Mouse (Mus musculus): ENCODE results near the gene Zbtb46. TPM values are rescaled to one million over a fixed set of nuclear protein-coding genes. Genes with fewer than 3 reads are reported as not detected.

Gene Zbtb46
- polyA plus RNA-seq, 1 experiment: 4.3 TPM

DNA sequence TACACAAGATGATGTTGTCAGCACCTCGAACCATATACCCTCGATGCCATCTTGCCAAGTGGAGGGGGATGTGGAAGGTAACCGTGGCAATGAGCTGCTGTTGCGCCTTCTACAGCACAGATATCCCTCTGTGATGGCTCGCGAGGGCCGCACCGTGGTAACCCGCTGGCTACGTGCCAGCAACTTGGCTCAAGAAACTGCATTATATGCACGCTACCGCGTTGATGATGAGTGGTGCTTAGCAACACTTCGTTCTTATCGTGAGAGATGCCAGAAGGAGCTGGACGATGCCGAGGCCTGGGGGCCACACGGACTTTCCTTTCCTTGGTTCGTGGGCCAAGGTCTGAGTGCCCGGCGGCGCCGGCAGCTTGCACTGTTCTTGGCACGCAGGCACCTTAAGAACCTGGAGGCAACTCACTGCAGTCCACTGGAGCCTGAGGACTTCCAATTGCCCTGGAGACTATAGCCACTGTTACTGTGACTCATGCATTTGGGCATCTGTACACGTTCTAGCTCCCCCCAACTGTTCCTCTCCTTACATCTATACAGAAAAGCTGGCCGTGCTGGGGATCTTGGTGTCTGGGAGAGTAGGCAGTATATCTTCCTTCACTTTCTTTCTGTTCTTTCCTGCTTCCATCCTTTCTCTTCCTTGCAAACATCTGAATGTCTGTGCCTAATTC is 35.2 kb upstream of the Zbtb46 start:
- Histone ChIP-seq H3K9ac (ENCODE audit: low read depth, poor library complexity, severe bottlenecking) (no peak overlapping the region), H3K9me3 (replicated peaks; ENCODE audit: control insufficient read depth, insufficient read depth, low read length, poor library complexity, severe bottlenecking) (no peaks in the 10 kb centered on the region), H3K4me3 (ENCODE audit: low read depth, low read length) (peak overlapping the region; percentile 27), H3K36me3 (ENCODE audit: control insufficient read depth, insufficient read depth, low read length, poor library complexity, severe bottlenecking) (peaks cover 2% of the 10 kb centered on the region; the same call in 1 of the 2 replicates), H3K27ac (ENCODE audit: insufficient read depth, low read length) (no peak overlapping the region), H3K4me1 (ENCODE audit: control insufficient read depth, insufficient read depth, low read length) (no peaks in the 10 kb centered on the region), H3K27me3 (ENCODE audit: control insufficient read depth, insufficient read depth, low read length, poor library complexity, severe bottlenecking) (no peaks in the 10 kb centered on the region)
- TF ChIP-seq POLR2A (IDR thresholded peaks at IDR 0.05; ENCODE audit: insufficient read depth, low read length) (no peak), CTCF (IDR thresholded peaks at IDR 0.05; ENCODE audit: low read depth, low read length) (no peak), EP300 (IDR thresholded peaks at IDR 0.05; ENCODE audit: insufficient read depth, low read depth, low read length) (no peak)

DNA sequence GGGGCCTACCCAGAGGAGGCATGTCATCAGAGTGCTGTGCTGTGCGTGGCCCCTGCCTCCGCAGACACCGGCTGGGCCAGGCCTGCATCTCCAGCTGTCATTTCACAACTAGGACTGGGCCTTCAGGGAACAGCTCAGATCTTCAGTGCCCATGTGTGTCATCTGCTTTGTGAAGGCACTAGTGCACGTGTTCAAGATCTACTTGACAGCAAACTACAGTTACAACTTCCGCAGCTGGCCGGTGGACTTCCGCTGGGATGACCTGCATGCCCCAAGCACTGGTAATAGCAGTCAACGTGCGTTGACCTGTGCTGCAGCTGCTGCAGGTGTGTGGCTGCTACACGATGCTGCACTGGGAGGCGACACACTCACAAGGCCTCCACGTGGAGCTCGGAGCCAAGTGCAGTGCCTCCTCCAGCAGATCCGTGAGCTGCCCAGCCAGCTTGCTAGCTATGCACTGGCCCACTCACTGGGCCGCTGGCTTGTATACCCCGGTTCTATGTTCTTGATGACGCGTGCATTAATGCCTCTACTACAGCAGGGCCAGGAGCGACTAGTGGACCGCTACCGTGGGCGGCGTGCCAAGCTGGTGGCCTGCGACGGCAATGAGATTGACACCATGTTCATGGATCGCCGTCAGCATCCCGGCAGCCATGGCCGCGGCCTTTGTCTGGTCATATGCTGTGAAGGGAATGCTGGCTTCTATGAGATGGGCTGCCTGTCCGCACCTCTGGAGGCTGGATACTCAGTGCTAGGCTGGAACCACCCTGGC is 34.1 kb upstream of the Zbtb46 start, which contains the start of gene Abhd16b:
Abhd16b (plus strand) TSS at position 51 of the 772 bp plus-strand sequence.
- Histone ChIP-seq H3K27ac (ENCODE audit: insufficient read depth, low read length) (no peak within 1 kb of the TSS), H3K4me3 (ENCODE audit: low read depth, low read length) (peak within 1 kb of the TSS; percentile 27), H3K9me3 (replicated peaks; ENCODE audit: control insufficient read depth, insufficient read depth, low read length, poor library complexity, severe bottlenecking) (no peaks in the 10 kb centered on the region), H3K4me1 (ENCODE audit: control insufficient read depth, insufficient read depth, low read length) (no peaks in the 10 kb centered on the region), H3K27me3 (ENCODE audit: control insufficient read depth, insufficient read depth, low read length, poor library complexity, severe bottlenecking) (no peaks in the 10 kb centered on the region), H3K36me3 (ENCODE audit: control insufficient read depth, insufficient read depth, low read length, poor library complexity, severe bottlenecking) (no peaks in the 10 kb centered on the region), H3K9ac (ENCODE audit: low read depth, poor library complexity, severe bottlenecking) (peak within 1 kb of the TSS; percentile 2; the same call in 1 of the 2 replicates)
- TF ChIP-seq POLR2A (IDR thresholded peaks at IDR 0.05; ENCODE audit: insufficient read depth, low read length) (no peak), CTCF (IDR thresholded peaks at IDR 0.05; ENCODE audit: low read depth, low read length) (no peak), EP300 (IDR thresholded peaks at IDR 0.05; ENCODE audit: insufficient read depth, low read depth, low read length) (no peak)

DNA sequence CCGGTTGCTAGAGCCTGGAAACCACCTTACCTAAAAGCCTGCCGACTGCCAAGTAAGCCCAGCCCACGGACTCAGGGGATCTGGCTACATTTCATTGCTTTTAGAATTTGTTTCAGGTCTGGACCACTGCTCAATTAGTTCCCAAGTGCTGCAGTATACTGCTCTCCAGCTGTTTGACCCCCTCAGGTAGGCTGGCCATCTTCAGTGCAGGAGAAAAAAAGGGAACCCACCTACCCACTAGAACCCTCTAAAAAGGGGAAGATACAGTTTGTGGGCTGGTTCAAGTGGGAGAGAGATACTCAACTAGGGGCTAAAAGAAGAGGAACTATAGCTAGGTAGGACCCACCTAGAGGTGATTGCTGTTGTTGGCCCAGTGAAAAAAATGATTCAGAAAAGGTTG is 33.0 kb upstream of the Zbtb46 start:
- H3K27me3 ChIP-seq (ENCODE audit: control insufficient read depth, insufficient read depth, low read length, poor library complexity, severe bottlenecking): no peaks in the 10 kb centered on the region
- no peak overlapping the region for H3K9ac ChIP-seq (ENCODE audit: low read depth, poor library complexity, severe bottlenecking)
- H3K4me3 ChIP-seq (ENCODE audit: low read depth, low read length): no peak overlapping the region
- H3K9me3 ChIP-seq (replicated peaks; ENCODE audit: control insufficient read depth, insufficient read depth, low read length, poor library complexity, severe bottlenecking): no peaks in the 10 kb centered on the region
- no peaks in the 10 kb centered on the region for H3K4me1 ChIP-seq (ENCODE audit: control insufficient read depth, insufficient read depth, low read length)
- TF ChIP-seq CTCF (IDR thresholded peaks at IDR 0.05; ENCODE audit: low read depth, low read length) (no peak), EP300 (IDR thresholded peaks at IDR 0.05; ENCODE audit: insufficient read depth, low read depth, low read length) (no peak), POLR2A (IDR thresholded peaks at IDR 0.05; ENCODE audit: insufficient read depth, low read length) (no peak)
- H3K27ac ChIP-seq (ENCODE audit: insufficient read depth, low read length): no peak overlapping the region
- no peaks in the 10 kb centered on the region for H3K36me3 ChIP-seq (ENCODE audit: control insufficient read depth, insufficient read depth, low read length, poor library complexity, severe bottlenecking)

DNA sequence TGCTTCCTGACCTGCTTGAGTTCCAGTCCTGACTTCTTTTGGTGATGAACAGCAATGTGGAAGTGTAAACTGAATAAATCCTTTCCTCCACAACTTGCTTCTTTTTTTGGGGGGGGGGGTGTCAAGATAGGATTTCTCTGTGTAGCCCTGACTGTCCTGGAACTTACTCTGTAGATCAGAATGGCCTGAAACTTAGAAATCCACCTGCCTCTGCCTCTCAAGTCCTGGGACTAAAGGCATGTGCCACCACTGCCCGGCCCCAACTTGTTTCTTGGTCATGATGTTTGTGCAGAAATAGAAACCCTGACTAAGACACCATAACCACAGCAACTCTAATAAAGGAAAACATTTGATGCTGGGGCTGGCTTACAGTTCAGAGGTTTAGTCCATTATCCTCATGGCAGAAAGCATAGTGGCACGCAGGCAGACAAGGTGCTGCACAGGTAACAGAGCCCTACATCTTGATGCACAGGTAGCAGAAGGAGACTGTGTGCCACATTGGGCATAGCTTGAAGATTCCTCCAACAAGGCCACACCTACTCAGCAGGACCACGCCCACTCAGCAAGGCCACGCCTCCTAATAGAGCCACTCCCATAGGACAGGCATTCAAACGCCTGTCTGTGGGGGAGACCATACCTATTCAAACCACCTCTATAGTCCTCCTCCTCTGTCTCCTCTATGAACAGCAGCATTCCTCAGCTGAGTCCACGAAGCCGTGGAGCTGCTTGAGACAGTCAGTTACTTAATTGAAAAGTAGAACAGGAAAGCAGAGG is 32.4 kb upstream of the Zbtb46 start:
- Histone ChIP-seq H3K4me1 (ENCODE audit: control insufficient read depth, insufficient read depth, low read length) (no peaks in the 10 kb centered on the region), H3K36me3 (ENCODE audit: control insufficient read depth, insufficient read depth, low read length, poor library complexity, severe bottlenecking) (no peaks in the 10 kb centered on the region), H3K27me3 (ENCODE audit: control insufficient read depth, insufficient read depth, low read length, poor library complexity, severe bottlenecking) (no peaks in the 10 kb centered on the region), H3K9me3 (replicated peaks; ENCODE audit: control insufficient read depth, insufficient read depth, low read length, poor library complexity, severe bottlenecking) (no peaks in the 10 kb centered on the region), H3K9ac (ENCODE audit: low read depth, poor library complexity, severe bottlenecking) (no peak overlapping the region), H3K27ac (ENCODE audit: insufficient read depth, low read length) (no peak overlapping the region), H3K4me3 (ENCODE audit: low read depth, low read length) (no peak overlapping the region)
- no peak for TF ChIP-seq CTCF (IDR thresholded peaks at IDR 0.05; ENCODE audit: low read depth, low read length)
- TF ChIP-seq EP300 (IDR thresholded peaks at IDR 0.05; ENCODE audit: insufficient read depth, low read depth, low read length): no peak
- TF ChIP-seq POLR2A (IDR thresholded peaks at IDR 0.05; ENCODE audit: insufficient read depth, low read length): no peak

DNA sequence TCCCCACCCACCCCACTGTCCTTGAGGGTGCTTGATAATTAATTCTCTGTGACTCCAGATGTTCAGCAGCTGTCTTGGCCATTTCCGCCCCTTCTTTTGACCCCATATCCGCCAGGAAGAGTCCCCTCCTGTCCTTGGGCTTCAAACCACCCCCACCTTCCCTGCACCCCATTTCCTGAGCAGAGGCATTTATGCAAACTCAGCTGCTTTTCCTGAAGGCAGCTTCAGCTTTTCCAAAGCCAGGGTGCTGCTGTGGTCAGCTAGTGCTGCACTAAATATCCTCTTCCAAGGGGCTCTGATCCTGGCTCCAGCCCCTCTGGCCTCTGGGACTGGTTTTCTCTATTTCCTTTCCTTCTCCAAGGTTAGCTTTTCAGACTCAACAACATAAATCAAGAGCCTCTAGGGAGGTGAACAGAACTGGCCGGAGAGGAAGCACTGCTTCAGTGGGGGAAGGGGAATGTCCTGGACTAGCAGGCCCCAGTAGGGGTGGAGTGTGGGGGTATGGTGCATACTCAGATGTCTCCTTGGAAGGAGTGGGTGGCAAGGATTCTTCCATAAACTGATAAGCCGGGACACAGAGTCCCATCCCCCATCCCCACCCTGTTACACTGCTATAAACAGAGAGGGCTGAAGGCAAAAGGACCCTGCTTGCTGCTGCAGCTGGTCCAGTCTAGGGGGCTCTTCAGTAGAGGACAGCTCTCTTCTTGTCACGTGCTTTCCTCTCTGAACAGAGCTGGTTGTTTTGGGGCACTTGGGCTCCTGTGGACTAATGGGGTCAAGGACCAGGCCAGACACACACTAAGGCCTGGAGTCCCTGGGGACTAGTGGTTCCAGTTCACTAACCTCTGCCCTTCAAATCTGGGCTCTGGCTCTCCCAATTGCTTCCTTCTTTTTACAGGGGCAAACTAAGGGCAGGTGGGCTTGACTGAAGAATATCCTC is 28.4 kb upstream of the Zbtb46 start:
- no peaks in the 10 kb centered on the region for H3K4me1 ChIP-seq (ENCODE audit: control insufficient read depth, insufficient read depth, low read length)

More for the DNA sequence above, 28.4 kb upstream of the Zbtb46 start:
- Histone ChIP-seq H3K27me3 (ENCODE audit: control insufficient read depth, insufficient read depth, low read length, poor library complexity, severe bottlenecking) (no peaks in the 10 kb centered on the region), H3K9me3 (replicated peaks; ENCODE audit: control insufficient read depth, insufficient read depth, low read length, poor library complexity, severe bottlenecking) (no peaks in the 10 kb centered on the region), H3K4me3 (ENCODE audit: low read depth, low read length) (no peak overlapping the region), H3K36me3 (ENCODE audit: control insufficient read depth, insufficient read depth, low read length, poor library complexity, severe bottlenecking) (no peaks in the 10 kb centered on the region), H3K9ac (ENCODE audit: low read depth, poor library complexity, severe bottlenecking) (no peak overlapping the region), H3K27ac (ENCODE audit: insufficient read depth, low read length) (no peak overlapping the region)
- no peak for TF ChIP-seq EP300 (IDR thresholded peaks at IDR 0.05; ENCODE audit: insufficient read depth, low read depth, low read length)
- no peak for TF ChIP-seq CTCF (IDR thresholded peaks at IDR 0.05; ENCODE audit: low read depth, low read length)
- no peak for TF ChIP-seq POLR2A (IDR thresholded peaks at IDR 0.05; ENCODE audit: insufficient read depth, low read length)

Data from ES-Bruce4 (cell line).